Mouse (Mus musculus) layer of hippocampus, adult 11-12 months (tissue): ENCODE results near the gene Nxn.

Experiments
- DNase-seq: peaks from one replicate; pipeline ENCODE4 v3.0.0; 2022; ENCODE audit warnings: low spot score

Nxn gene

GRCm38 (mm10) chr11:76260208-76261050 lies 138.5 kb downstream of the Nxn start:
- no peak for DNase-seq

GRCm38 (mm10) chr11:76258511-76258910 lies 140.4 kb downstream of the Nxn start:
- no peak for DNase-seq

GRCm38 (mm10) chr11:76257386-76257785 lies 141.6 kb downstream of the Nxn start:
- no peak for DNase-seq

- DNase-seq, result no peak
These were observed 142.8 kb downstream of the Nxn start for GRCm38 (mm10) chr11:76256129-76256528.

- DNase-seq, result peak; percentile 51
These were observed 143.4 kb downstream of the Nxn start for GRCm38 (mm10) chr11:76255431-76256001.

- no peak for DNase-seq
These were observed 145.0 kb downstream of the Nxn start for GRCm38 (mm10) chr11:76253918-76254264.

GRCm38 (mm10) chr11:76253145-76253917 lies 145.6 kb downstream of the Nxn start:
- peak; percentile 91 for DNase-seq

GRCm38 (mm10) chr11:76252036-76252435 lies 146.9 kb downstream of the Nxn start:
- no peak for DNase-seq

- DNase-seq, result no peak
These were observed 151.7 kb downstream of the Nxn start for GRCm38 (mm10) chr11:76247239-76247638.

- no peak for DNase-seq
These were observed 152.5 kb downstream of the Nxn start for GRCm38 (mm10) chr11:76246439-76246838.

GRCm38 (mm10) chr11:76243811-76244546 lies 155.0 kb downstream of the Nxn start:
- no peak for DNase-seq

- DNase-seq, result peak; percentile 93
These were observed 155.8 kb downstream of the Nxn start, which contains the start of the genes Mrm3 and Glod4 for GRCm38 (mm10) chr11:76242901-76243810. Gene Mrm3, plus strand, starts transcription at chr11:76243715. Gene Glod4, minus strand, starts transcription at chr11:76243725.

- no peak for DNase-seq
These were observed 159.2 kb downstream of the Nxn start for GRCm38 (mm10) chr11:76239750-76240149.

- DNase-seq, result no peak
These were observed 162.8 kb downstream of the Nxn start for GRCm38 (mm10) chr11:76236136-76236535.

GRCm38 (mm10) chr11:76225051-76225450 lies 173.9 kb downstream of the Nxn start:
- DNase-seq, result no peak

GRCm38 (mm10) chr11:76224631-76225030 lies 174.3 kb downstream of the Nxn start:
- DNase-seq, result no peak

GRCm38 (mm10) chr11:76217390-76217800 lies 181.5 kb downstream of the Nxn start, which contains the start of the genes Dbil5 and Gemin4:
Gene Dbil5, plus strand, starts transcription at chr11:76217608.
Gene Gemin4, minus strand, starts transcription at chr11:76217664.
- peak; percentile 97 for DNase-seq

- no peak for DNase-seq
These were observed 182.1 kb downstream of the Nxn start for GRCm38 (mm10) chr11:76216681-76217389.

GRCm38 (mm10) chr11:76216049-76216540 lies 182.8 kb downstream of the Nxn start:
- DNase-seq, result no peak

- DNase-seq, result no peak
These were observed 183.9 kb downstream of the Nxn start for GRCm38 (mm10) chr11:76215011-76215410.
